Mouse (Mus musculus): Measurements from ENCODE around the gene Dlx5. TPM values are rescaled to one million over a fixed set of nuclear protein-coding genes. Genes with fewer than 3 reads are reported as not detected.

Gene Dlx5
- polyA plus RNA-seq, 1 experiment from 2014 or later, result 9.7 TPM

DNA sequence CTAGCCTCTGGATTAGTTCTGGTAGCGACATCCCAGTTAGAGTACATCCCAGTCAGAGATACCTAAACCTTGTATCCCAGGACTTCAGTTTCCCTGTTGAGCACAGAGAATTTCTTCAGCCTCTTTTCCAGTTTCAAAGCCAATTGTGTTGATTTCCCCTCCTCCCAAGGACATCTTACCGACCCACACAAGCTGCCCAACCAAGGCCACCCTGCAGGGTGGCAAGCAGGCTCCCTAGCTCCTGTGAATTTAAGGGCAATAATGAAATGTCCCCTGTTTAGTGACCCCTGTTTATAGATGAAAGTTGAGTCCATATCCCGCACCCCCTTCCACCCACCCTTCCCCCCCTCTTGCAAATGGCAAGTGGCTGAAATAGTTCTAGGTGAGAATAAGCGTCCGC is 9.0 kb downstream of the Dlx5 start:
- Histone ChIP-seq H3K9ac (ENCODE audit: low read depth, low read length) (no peak overlapping the region), H3K27ac (ENCODE audit: low read length) (no peak overlapping the region), H3K9me3 (replicated peaks; ENCODE audit: control insufficient read depth, low read length, poor library complexity, severe bottlenecking) (no peaks in the 10 kb centered on the region), H3K4me1 (ENCODE audit: control insufficient read depth, insufficient read depth, low read length) (no peaks in the 10 kb centered on the region), H3K36me3 (ENCODE audit: control insufficient read depth, insufficient read depth, low read length) (no peaks in the 10 kb centered on the region), H3K4me2 (ENCODE audit: low read length) (no peak overlapping the region), H3K27me3 (ENCODE audit: control insufficient read depth, insufficient read depth, low read depth, low read length) (peaks cover 45% of the 10 kb centered on the region), H3K4me3 (ENCODE audit: low read depth, low read length) (no peak overlapping the region)
- 2% methylated on average over 5 of the region's 5 CpGs for WGBS
- no peak for ATAC-seq

DNA sequence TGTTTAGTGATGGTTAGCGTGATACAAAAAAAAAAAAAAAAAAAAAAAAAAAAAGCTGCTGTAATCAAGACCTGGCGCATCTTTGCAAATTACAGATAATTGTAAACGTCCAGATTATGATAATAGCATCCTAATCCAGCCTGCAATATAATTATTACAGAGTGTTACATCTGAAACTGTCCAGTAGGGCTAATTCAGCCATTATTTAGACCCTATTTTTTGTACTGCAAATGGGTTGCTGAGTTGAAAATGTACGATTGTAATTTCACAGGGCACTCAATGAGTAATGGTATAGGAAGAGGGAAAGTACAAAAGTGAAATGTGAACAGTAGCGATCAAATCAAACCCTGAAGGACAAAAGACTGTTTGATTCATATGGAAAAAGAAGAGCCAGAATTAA is 10.2 kb downstream of the Dlx5 start:
- Histone ChIP-seq H3K36me3 (ENCODE audit: control insufficient read depth, insufficient read depth, low read length) (no peaks in the 10 kb centered on the region), H3K4me1 (ENCODE audit: control insufficient read depth, insufficient read depth, low read length) (no peaks in the 10 kb centered on the region), H3K4me3 (ENCODE audit: low read depth, low read length) (no peak overlapping the region), H3K27ac (ENCODE audit: low read length) (no peak overlapping the region), H3K27me3 (ENCODE audit: control insufficient read depth, insufficient read depth, low read depth, low read length) (peaks cover 49% of the 10 kb centered on the region), H3K9ac (ENCODE audit: low read depth, low read length) (no peak overlapping the region), H3K9me3 (replicated peaks; ENCODE audit: control insufficient read depth, low read length, poor library complexity, severe bottlenecking) (no peaks in the 10 kb centered on the region), H3K4me2 (ENCODE audit: low read length) (no peak overlapping the region)
- no peak for ATAC-seq
- 3% methylated on average over 5 of the region's 5 CpGs for WGBS

DNA sequence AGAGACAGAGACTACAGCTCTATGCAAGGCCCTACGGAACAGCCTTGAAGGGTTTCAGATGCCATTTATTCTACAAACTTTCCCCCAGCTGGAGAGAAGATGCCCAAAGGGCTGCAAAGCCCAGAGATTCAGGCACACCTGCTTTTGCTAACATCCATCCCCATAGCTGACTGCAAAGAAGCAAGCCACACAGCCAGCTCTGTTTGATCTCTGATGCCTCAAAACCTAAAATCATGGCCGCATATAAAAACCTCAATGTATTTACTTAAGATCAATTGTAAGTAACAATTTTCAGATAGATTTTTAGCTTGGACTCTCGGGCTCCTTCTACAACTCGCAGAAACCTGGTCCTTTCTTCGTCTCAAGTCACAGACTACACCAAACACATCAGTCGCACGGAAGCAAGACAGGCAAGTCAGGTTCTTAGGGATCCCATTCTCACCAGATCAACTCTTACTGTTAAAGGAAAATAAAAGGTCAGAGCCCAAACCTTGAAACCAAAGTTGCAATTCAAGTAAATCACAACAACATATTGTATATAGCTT is 10.9 kb downstream of the Dlx5 start:
- Histone ChIP-seq H3K9me3 (replicated peaks; ENCODE audit: control insufficient read depth, low read length, poor library complexity, severe bottlenecking) (no peaks in the 10 kb centered on the region), H3K27ac (ENCODE audit: low read length) (no peak overlapping the region), H3K4me3 (ENCODE audit: low read depth, low read length) (no peak overlapping the region), H3K4me2 (ENCODE audit: low read length) (no peak overlapping the region), H3K9ac (ENCODE audit: low read depth, low read length) (no peak overlapping the region), H3K27me3 (ENCODE audit: control insufficient read depth, insufficient read depth, low read depth, low read length) (peaks cover 49% of the 10 kb centered on the region), H3K4me1 (ENCODE audit: control insufficient read depth, insufficient read depth, low read length) (no peaks in the 10 kb centered on the region), H3K36me3 (ENCODE audit: control insufficient read depth, insufficient read depth, low read length) (no peaks in the 10 kb centered on the region)
- no peak for ATAC-seq
- 2% methylated on average over 7 of the region's 7 CpGs for WGBS

DNA sequence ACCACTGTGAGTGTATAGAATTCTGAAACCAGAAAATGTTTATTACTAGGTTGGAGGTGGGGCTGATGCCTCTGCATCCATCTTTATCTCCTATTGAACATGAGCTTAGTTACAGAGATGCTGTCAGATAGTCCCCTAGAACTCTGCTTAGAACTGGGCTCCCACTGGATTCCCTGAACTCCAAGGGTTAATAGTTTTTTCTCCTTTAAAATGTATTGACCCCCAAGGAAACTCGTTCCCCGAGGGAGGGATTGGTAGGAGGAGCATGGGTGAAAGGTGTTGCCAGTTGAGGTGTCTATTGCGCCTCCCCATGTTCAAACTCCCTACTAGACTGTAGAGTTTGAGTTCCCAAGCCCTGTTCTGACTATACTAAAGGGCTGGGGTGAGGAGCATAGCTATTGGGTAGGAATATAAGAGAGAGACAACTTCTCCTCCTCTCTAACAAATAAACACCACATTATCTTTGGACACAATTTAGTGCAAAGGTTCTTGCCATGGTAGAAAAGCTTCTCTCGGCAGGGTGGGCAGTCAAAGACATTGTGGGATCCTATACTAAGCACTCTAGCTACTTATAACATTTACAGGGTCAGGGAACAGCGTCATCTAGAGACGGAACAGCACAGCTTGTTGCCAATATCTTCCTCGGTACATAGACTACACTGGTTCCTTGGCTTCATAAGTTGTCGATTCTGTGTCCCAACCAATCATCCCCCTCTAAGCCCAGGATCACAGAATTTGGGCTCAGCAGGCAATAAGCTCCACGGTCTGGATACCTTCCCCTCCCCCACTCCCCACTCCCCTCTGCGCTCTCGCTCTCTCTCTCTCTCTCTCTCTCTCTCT is 11.7 kb downstream of the Dlx5 start:
- peaks cover 51% of the 10 kb centered on the region for H3K27me3 ChIP-seq (ENCODE audit: control insufficient read depth, insufficient read depth, low read depth, low read length)

DNA sequence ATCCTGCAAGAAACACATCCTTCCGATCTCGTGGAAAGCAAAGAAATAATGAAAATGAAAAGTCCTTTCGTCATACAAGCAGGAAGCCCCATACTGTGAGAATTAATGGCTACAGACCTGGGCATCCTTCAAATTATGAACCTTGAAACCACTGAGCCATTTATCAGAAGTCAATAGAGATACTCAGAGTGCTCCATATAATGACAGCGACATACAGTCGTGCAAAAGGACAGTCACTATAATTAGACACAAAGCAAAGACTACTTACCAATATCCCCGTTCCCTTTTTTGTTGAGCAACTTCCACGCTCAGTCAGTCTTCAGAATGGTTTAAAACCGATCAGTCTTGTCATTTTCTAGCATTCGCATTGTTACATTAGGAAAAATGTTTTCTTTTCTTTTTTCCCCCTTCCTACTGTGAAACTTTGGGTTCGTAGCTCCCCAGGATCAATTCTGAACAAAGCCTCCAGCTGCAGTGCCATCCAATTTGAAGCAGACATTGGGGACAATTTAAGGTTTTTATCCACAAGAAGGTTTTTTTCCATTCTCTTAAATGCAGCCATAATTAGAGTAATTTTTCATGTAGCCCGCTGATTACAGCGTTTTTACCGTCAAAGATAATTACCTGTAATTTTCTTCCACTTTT is 12.7 kb downstream of the Dlx5 start:
- no peaks in the 10 kb centered on the region for H3K9me3 ChIP-seq (replicated peaks; ENCODE audit: control insufficient read depth, low read length, poor library complexity, severe bottlenecking)
- ATAC-seq, result no peak
- H3K4me2 ChIP-seq (ENCODE audit: low read length), result no peak overlapping the region
- no peaks in the 10 kb centered on the region for H3K4me1 ChIP-seq (ENCODE audit: control insufficient read depth, insufficient read depth, low read length)
- no peaks in the 10 kb centered on the region for H3K36me3 ChIP-seq (ENCODE audit: control insufficient read depth, insufficient read depth, low read length)
- peak overlapping the region; percentile 28; the same call in 1 of the 2 replicates for H3K27ac ChIP-seq (ENCODE audit: low read length)
- no peak overlapping the region for H3K9ac ChIP-seq (ENCODE audit: low read depth, low read length)
- H3K4me3 ChIP-seq (ENCODE audit: low read depth, low read length), result no peak overlapping the region
- 2% methylated on average over 13 of the region's 13 CpGs for WGBS
- peaks cover 53% of the 10 kb centered on the region for H3K27me3 ChIP-seq (ENCODE audit: control insufficient read depth, insufficient read depth, low read depth, low read length)

More for the DNA sequence above, 11.7 kb downstream of the Dlx5 start:
- Histone ChIP-seq H3K9ac (ENCODE audit: low read depth, low read length) (no peak overlapping the region), H3K9me3 (replicated peaks; ENCODE audit: control insufficient read depth, low read length, poor library complexity, severe bottlenecking) (no peaks in the 10 kb centered on the region), H3K27ac (ENCODE audit: low read length) (peak overlapping the region; percentile 43), H3K36me3 (ENCODE audit: control insufficient read depth, insufficient read depth, low read length) (no peaks in the 10 kb centered on the region), H3K4me1 (ENCODE audit: control insufficient read depth, insufficient read depth, low read length) (no peaks in the 10 kb centered on the region), H3K4me3 (ENCODE audit: low read depth, low read length) (peak overlapping the region; percentile 9; the same call in 1 of the 2 replicates), H3K4me2 (ENCODE audit: low read length) (no peak overlapping the region)
- ATAC-seq, result no peak
- WGBS, result under 1% methylated on average over 11 of the region's 11 CpGs

DNA sequence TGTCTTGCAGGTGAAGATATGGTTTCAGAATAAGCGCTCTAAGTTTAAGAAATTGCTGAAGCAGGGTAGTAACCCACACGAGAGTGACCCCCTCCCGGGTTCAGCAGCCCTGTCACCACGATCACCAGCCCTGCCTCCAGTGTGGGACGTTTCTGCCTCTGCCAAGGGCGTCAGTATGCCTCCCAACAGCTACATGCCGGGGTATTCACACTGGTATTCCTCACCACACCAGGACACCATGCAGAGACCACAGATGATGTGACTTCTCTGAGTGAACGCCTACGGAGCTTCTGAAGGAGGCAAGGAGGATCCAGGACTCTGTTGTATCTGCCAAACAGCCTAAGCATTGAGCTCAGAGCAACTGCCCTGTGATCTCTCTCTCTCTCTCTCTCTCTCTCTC is 14.9 kb downstream of the Dlx5 start:
- H3K27me3 ChIP-seq (ENCODE audit: control insufficient read depth, insufficient read depth, low read depth, low read length), result peaks cover 42% of the 10 kb centered on the region
- no peak for ATAC-seq
- no peak overlapping the region for H3K27ac ChIP-seq (ENCODE audit: low read length)
- WGBS, result 0% methylated on average over 9 of the region's 9 CpGs
- H3K9ac ChIP-seq (ENCODE audit: low read depth, low read length), result no peak overlapping the region
- no peaks in the 10 kb centered on the region for H3K36me3 ChIP-seq (ENCODE audit: control insufficient read depth, insufficient read depth, low read length)
- peaks cover 9% of the 10 kb centered on the region; the same call in 1 of the 2 replicates for H3K4me1 ChIP-seq (ENCODE audit: control insufficient read depth, insufficient read depth, low read length)
- peak overlapping the region; percentile 10 for H3K4me3 ChIP-seq (ENCODE audit: low read depth, low read length)
- H3K9me3 ChIP-seq (replicated peaks; ENCODE audit: control insufficient read depth, low read length, poor library complexity, severe bottlenecking), result no peaks in the 10 kb centered on the region
- no peak overlapping the region for H3K4me2 ChIP-seq (ENCODE audit: low read length)

DNA sequence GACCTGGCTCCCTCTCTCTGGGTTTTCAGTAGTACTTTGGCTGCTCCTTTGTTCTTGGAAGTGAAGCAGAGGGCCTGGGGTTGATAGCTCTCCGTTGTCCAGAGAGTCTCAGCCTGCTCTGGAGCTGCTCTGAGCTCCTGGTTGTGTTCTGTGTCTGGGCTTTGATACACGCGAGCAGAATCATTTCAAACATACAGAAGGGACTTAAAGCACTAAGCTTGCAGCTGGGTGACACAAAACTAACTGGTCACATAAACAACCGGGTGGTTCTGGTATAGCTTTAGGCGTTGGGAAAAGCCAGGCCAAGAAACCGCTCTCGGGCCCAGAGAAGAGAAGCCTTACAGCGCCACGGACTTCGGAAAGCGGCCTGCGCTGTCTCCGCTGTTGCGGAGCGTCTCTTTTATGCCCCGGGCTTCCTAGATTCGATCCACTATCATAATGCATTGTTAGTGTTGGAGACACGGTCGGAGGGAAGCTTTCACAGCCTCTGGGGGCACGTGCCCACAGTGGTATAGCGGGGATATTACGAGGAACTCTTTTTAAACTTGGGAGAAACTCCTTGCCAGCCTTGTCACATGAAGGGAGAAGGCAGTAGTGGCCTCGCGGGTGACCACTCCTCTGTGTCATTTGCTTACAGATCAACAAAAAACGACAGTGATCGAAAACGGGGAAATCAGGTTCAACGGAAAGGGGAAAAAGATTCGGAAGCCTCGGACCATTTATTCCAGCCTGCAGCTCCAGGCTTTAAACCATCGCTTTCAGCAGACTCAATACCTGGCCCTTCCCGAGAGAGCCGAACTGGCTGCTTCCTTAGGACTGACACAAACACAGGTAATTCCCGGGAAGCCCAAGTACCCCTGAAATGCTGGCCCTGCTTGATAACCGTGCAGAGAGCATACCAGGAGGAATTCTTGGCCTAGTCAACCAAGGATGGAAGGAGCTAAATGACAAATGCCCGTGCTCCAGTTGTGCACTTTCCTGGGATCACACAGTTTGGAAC is 17.1 kb downstream of the Dlx5 start:
- H3K27me3 ChIP-seq (ENCODE audit: control insufficient read depth, insufficient read depth, low read depth, low read length), result peaks cover 36% of the 10 kb centered on the region

DNA sequence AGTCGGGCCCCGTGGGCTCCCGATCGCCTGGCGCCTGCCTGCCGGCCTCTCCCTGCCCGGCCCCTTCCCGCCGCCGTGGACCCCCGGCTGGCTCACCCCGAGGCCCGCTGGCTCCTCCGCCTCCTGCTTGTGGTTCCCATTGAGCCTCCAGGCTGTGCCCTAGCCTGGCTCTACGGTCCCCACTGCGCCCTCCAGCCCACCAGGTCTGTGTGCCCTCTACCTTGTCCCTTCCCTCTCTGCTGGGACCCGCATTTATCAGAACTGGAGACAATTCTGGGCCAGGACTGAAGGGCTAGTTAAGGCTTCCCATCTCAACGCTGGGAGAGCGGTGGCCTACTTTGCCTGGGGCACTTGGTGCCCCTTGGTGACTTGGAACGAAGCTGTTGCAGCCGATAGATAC is 17.9 kb downstream of the Dlx5 start:
- Histone ChIP-seq H3K9me3 (replicated peaks; ENCODE audit: control insufficient read depth, low read length, poor library complexity, severe bottlenecking) (no peaks in the 10 kb centered on the region), H3K9ac (ENCODE audit: low read depth, low read length) (peak overlapping the region; percentile 51), H3K27ac (ENCODE audit: low read length) (peak overlapping the region; percentile 71), H3K4me1 (ENCODE audit: control insufficient read depth, insufficient read depth, low read length) (peaks cover 9% of the 10 kb centered on the region; the same call in 1 of the 2 replicates), H3K27me3 (ENCODE audit: control insufficient read depth, insufficient read depth, low read depth, low read length) (peaks cover 35% of the 10 kb centered on the region), H3K4me3 (ENCODE audit: low read depth, low read length) (peak overlapping the region; percentile 40), H3K4me2 (ENCODE audit: low read length) (peak overlapping the region; percentile 54), H3K36me3 (ENCODE audit: control insufficient read depth, insufficient read depth, low read length) (no peaks in the 10 kb centered on the region)
- no peak; the same call in none of the 2 replicates for ATAC-seq
- WGBS, result 1% methylated on average over 21 of the region's 21 CpGs

More for the DNA sequence above, 17.1 kb downstream of the Dlx5 start:
- H3K4me2 ChIP-seq (ENCODE audit: low read length), result 0 out of 2 replicates have a peak overlapping the region, but pooled peaks have one; percentile 13
- H3K9ac ChIP-seq (ENCODE audit: low read depth, low read length), result 0 out of 2 replicates have a peak overlapping the region, but pooled peaks have one; percentile 25
- 1% methylated on average over 36 of the region's 36 CpGs for WGBS
- no peaks in the 10 kb centered on the region for H3K9me3 ChIP-seq (replicated peaks; ENCODE audit: control insufficient read depth, low read length, poor library complexity, severe bottlenecking)
- H3K27ac ChIP-seq (ENCODE audit: low read length), result peak overlapping the region; percentile 71
- ATAC-seq, result no peak
- peak overlapping the region; percentile 40 for H3K4me3 ChIP-seq (ENCODE audit: low read depth, low read length)
- H3K36me3 ChIP-seq (ENCODE audit: control insufficient read depth, insufficient read depth, low read length), result no peaks in the 10 kb centered on the region
- H3K4me1 ChIP-seq (ENCODE audit: control insufficient read depth, insufficient read depth, low read length), result peaks cover 9% of the 10 kb centered on the region; the same call in 1 of the 2 replicates
